Comparison of ENCODE assay signal across 8 mouse cellular contexts in the genomic region with DNA sequence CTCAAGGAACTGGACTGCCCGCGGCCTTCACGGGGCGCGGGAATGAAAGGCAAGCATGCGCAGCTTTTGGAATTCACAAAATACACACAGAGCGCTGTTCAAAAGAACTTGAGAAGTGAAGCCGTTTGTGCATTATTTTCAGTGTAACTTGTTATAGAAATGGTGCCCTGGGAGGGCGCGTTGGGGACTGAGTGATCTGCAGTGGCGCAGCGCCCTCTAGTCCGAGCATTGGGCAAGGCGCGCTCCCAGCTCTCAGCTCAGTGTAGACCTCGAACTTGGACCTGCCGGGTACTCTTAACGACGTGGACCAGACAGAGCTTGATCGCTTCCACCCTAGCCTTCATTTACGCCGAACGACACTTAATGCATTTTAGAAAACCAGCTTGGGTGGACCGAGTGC. TPM values are rescaled to one million over a fixed set of nuclear protein-coding genes. Genes with fewer than 3 reads are reported as not detected.
DNase-seq lines count a peak whose midpoint lies in the region; ATAC-seq and TF ChIP-seq lines count a peak whose summit lies in the region.

No protein-coding gene starts in this region.

- H3K4me3 ChIP-seq in E14TG2a.4 (replicated peaks; ENCODE audit: low read length), result peak overlapping the region; percentile 91
- H3K4me3 ChIP-seq in forebrain, embryonic 13.5 days, result peak overlapping the region; percentile 78
- peak overlapping the region; percentile 89 for H3K4me3 ChIP-seq in heart, embryonic 16.5 days (ENCODE audit: low read length)
- peak overlapping the region; percentile 62 for H3K4me3 ChIP-seq in liver, embryonic 11.5 days (ENCODE audit: low read depth, low read length)
- H3K4me3 ChIP-seq in neural tube, embryonic 12.5 days, result peak overlapping the region; percentile 62

- H3K27me3 ChIP-seq in E14TG2a.4 (ENCODE audit: insufficient read depth, low read length), result peaks cover 24% of the 10 kb centered on the region
- H3K27me3 ChIP-seq in forebrain, embryonic 13.5 days, result no peaks in the 10 kb centered on the region
- H3K27me3 ChIP-seq in heart, embryonic 16.5 days (ENCODE audit: control insufficient read depth, insufficient read depth, low read length), result no peaks in the 10 kb centered on the region
- H3K27me3 ChIP-seq in liver, embryonic 11.5 days (replicated peaks; ENCODE audit: control insufficient read depth, insufficient read depth, low read length), result peaks cover 55% of the 10 kb centered on the region
- no peaks in the 10 kb centered on the region for H3K27me3 ChIP-seq in neural tube, embryonic 12.5 days (replicated peaks)

- peak overlapping the region; percentile 85 for H3K4me2 ChIP-seq in forebrain, embryonic 13.5 days
- peak overlapping the region; percentile 85 for H3K4me2 ChIP-seq in heart, embryonic 16.5 days (ENCODE audit: low read depth, low read length)
- H3K4me2 ChIP-seq in liver, embryonic 11.5 days, result peak overlapping the region; percentile 76
- peak overlapping the region; percentile 82 for H3K4me2 ChIP-seq in neural tube, embryonic 12.5 days (replicated peaks)

- H3K4me1 ChIP-seq in E14TG2a.4 (replicated peaks; ENCODE audit: low read depth, low read length), result peaks cover 38% of the 10 kb centered on the region
- peaks cover 21% of the 10 kb centered on the region for H3K4me1 ChIP-seq in forebrain, embryonic 13.5 days
- H3K4me1 ChIP-seq in heart, embryonic 16.5 days (ENCODE audit: control insufficient read depth, insufficient read depth, low read length), result peaks cover 6% of the 10 kb centered on the region
- H3K4me1 ChIP-seq in liver, embryonic 11.5 days (replicated peaks; ENCODE audit: control insufficient read depth, insufficient read depth, low read length), result no peaks in the 10 kb centered on the region
- no peaks in the 10 kb centered on the region for H3K4me1 ChIP-seq in neural tube, embryonic 12.5 days

- DNase-seq in c-Kit-positive CD71-positive TER-119-positive erythroid progenitor cells, embryonic 14.5 days (ENCODE audit: low spot score), result peak; percentile 1
- DNase-seq in kidney, postnatal 25 days, result peak; percentile 92 to 94
- DNase-seq in liver, embryonic 11.5 days (ENCODE audit: low spot score), result peak; percentile 69
- DNase-seq in urinary bladder, postnatal 14 days (ENCODE audit: low spot score), result peak; percentile 91

- peak; percentile 74 for ATAC-seq in forebrain, embryonic 13.5 days
- peak; percentile 52 for ATAC-seq in heart, embryonic 16.5 days (replicated peaks; ENCODE audit: extremely low read depth, insufficient read depth, low FRiP score)
- peak; percentile 56; the same call in 1 of the 2 replicates for ATAC-seq in liver, embryonic 11.5 days (replicated peaks; ENCODE audit: low FRiP score)
- peak; percentile 76 for ATAC-seq in neural tube, embryonic 12.5 days (ENCODE audit: low FRiP score, low read depth)

- H3K9me3 ChIP-seq in E14TG2a.4 (ENCODE audit: low read length), result peaks cover 9% of the 10 kb centered on the region
- no peaks in the 10 kb centered on the region for H3K9me3 ChIP-seq in forebrain, embryonic 13.5 days (replicated peaks)
- no peaks in the 10 kb centered on the region for H3K9me3 ChIP-seq in heart, embryonic 16.5 days (replicated peaks; ENCODE audit: control insufficient read depth, low read length)
- no peaks in the 10 kb centered on the region for H3K9me3 ChIP-seq in liver, embryonic 11.5 days (ENCODE audit: control insufficient read depth, low read length)
- H3K9me3 ChIP-seq in neural tube, embryonic 12.5 days, result no peaks in the 10 kb centered on the region

- H3K27ac ChIP-seq in forebrain, embryonic 13.5 days, result peak overlapping the region; percentile 68
- H3K27ac ChIP-seq in heart, embryonic 16.5 days (ENCODE audit: low read length), result peak overlapping the region; percentile 88
- H3K27ac ChIP-seq in liver, embryonic 11.5 days (ENCODE audit: low read depth, low read length), result peak overlapping the region; percentile 58; the same call in 1 of the 2 replicates
- H3K27ac ChIP-seq in neural tube, embryonic 12.5 days, result peak overlapping the region; percentile 7; the same call in 1 of the 2 replicates

- H3K36me3 ChIP-seq in E14TG2a.4 (ENCODE audit: insufficient read depth, low read length), result peaks cover 5% of the 10 kb centered on the region
- no peaks in the 10 kb centered on the region for H3K36me3 ChIP-seq in forebrain, embryonic 13.5 days (ENCODE audit: poor library complexity, severe bottlenecking)
- H3K36me3 ChIP-seq in heart, embryonic 16.5 days (ENCODE audit: control insufficient read depth, insufficient read depth), result no peaks in the 10 kb centered on the region
- no peaks in the 10 kb centered on the region for H3K36me3 ChIP-seq in liver, embryonic 11.5 days (ENCODE audit: control insufficient read depth, insufficient read depth, low read length)
- no peaks in the 10 kb centered on the region for H3K36me3 ChIP-seq in neural tube, embryonic 12.5 days

- TF ChIP-seq CTCF in E14TG2a.4 (conservative IDR thresholded peaks at IDR 0.05; ENCODE audit: low read length), result peak; percentile 56

- WGBS in forebrain, embryonic 13.5 days, result under 1% methylated on average over 24 of the region's 24 CpGs
- WGBS in heart, embryonic 16.5 days, result under 1% methylated on average over 24 of the region's 24 CpGs
- under 1% methylated on average over 24 of the region's 24 CpGs for WGBS in liver, embryonic 11.5 days
- under 1% methylated on average over 24 of the region's 24 CpGs for WGBS in neural tube, embryonic 12.5 days

- peak overlapping the region; percentile 70 for H3K9ac ChIP-seq in forebrain, embryonic 13.5 days
- H3K9ac ChIP-seq in heart, embryonic 16.5 days (ENCODE audit: low read length), result peak overlapping the region; percentile 85
- H3K9ac ChIP-seq in liver, embryonic 11.5 days (ENCODE audit: low read depth, low read length), result peak overlapping the region; percentile 1; the same call in 1 of the 2 replicates
- peak overlapping the region; percentile 27; the same call in 1 of the 2 replicates for H3K9ac ChIP-seq in neural tube, embryonic 12.5 days

RNA-seq across cellular contexts. Expression of a gene that starts 0.5 kb away (rescaled TPM):
- 10.0 and 14.2 TPM in 2 replicates for polyA plus RNA-seq in forebrain, embryonic 13.5 days (2015; fragmentation: Nextera tagmentation; extraction: Ambion mirVana)
- polyA plus RNA-seq in heart, embryonic 16.5 days (2015; fragmentation: Nextera tagmentation; extraction: Ambion mirVana), result 10.4 and 13.8 TPM in 2 replicates
- 7.7 and 7.8 TPM in 2 replicates for polyA plus RNA-seq in liver, embryonic 11.5 days (2014; fragmentation: Nextera tagmentation; extraction: Ambion mirVana)
- polyA plus RNA-seq in neural tube, embryonic 12.5 days (2016; fragmentation: Nextera tagmentation; extraction: Ambion mirVana), result 11.7 and 11.9 TPM in 2 replicates

Comparison
In these comparisons a context has a peak if more than half of its experiments do, and no peak if none do; other contexts are left out.
1. Peak in every context shown above with its lines: DNase-seq, ATAC-seq, H3K4me3 ChIP-seq and H3K27ac ChIP-seq.
2. DNase-seq: peak in every context shown above with its lines; median percentile 93 in kidney, postnatal 25 days; 91 in urinary bladder, postnatal 14 days; 69 in liver, embryonic 11.5 days; 1 in c-Kit-positive CD71-positive TER-119-positive erythroid progenitor cells, embryonic 14.5 days.
3. H3K27ac ChIP-seq: peak in every context shown above with its lines; median percentile 88 in heart, embryonic 16.5 days; 68 in forebrain, embryonic 13.5 days; 58 in liver, embryonic 11.5 days; 7 in neural tube, embryonic 12.5 days.
4. H3K9ac ChIP-seq: peak in every context shown above with its lines; median percentile 85 in heart, embryonic 16.5 days; 70 in forebrain, embryonic 13.5 days; 27 in neural tube, embryonic 12.5 days; 1 in liver, embryonic 11.5 days.